Mouse (Mus musculus) adrenal gland, postnatal 25 days (tissue): ENCODE results near the gene Pfkp. TPM values are rescaled to one million over a fixed set of nuclear protein-coding genes. Genes with fewer than 3 reads are reported as not detected.

Source experiments
- DNase-seq: peaks from one replicate; pipeline ENCODE4 v3.0.0; 2021; ENCODE audit warnings: mixed read lengths
- total RNA-seq: library from RNA; stranded (reverse); gene quantifications from 2 replicates; pipeline ENCODE4 v1.2.3, GENCODE M21; 2021

Gene Pfkp
- total RNA-seq, 1 experiment from 2014 or later, result 66.5 TPM

- no peak for DNase-seq
Observed at GRCm38 (mm10) chr13:6636976-6637375, 11.6 kb downstream of the Pfkp start.

GRCm38 (mm10) chr13:6636520-6636919 lies 12.1 kb downstream of the Pfkp start:
- no peak for DNase-seq

GRCm38 (mm10) chr13:6635138-6636076 lies 13.2 kb downstream of the Pfkp start:
- no peak for DNase-seq

- DNase-seq, result no peak
Observed at GRCm38 (mm10) chr13:6634063-6634462, 14.5 kb downstream of the Pfkp start.

- DNase-seq, result no peak
Observed at GRCm38 (mm10) chr13:6633524-6633923, 15.1 kb downstream of the Pfkp start.

- DNase-seq, result no peak
Observed at GRCm38 (mm10) chr13:6632935-6633334, 15.6 kb downstream of the Pfkp start.

- no peak for DNase-seq
Observed at GRCm38 (mm10) chr13:6632513-6632912, 16.1 kb downstream of the Pfkp start.

GRCm38 (mm10) chr13:6631772-6632510 lies 16.6 kb downstream of the Pfkp start:
- DNase-seq, result no peak

GRCm38 (mm10) chr13:6630660-6631059 lies 17.9 kb downstream of the Pfkp start:
- no peak for DNase-seq

GRCm38 (mm10) chr13:6629927-6630326 lies 18.6 kb downstream of the Pfkp start:
- DNase-seq, result no peak

- DNase-seq, result no peak
Observed at GRCm38 (mm10) chr13:6628998-6629764, 19.4 kb downstream of the Pfkp start.

GRCm38 (mm10) chr13:6628261-6628660 lies 20.3 kb downstream of the Pfkp start:
- no peak for DNase-seq

GRCm38 (mm10) chr13:6627352-6627751 lies 21.2 kb downstream of the Pfkp start:
- no peak for DNase-seq

GRCm38 (mm10) chr13:6626508-6627114 lies 22.0 kb downstream of the Pfkp start:
- DNase-seq, result no peak

GRCm38 (mm10) chr13:6625942-6626341 lies 22.6 kb downstream of the Pfkp start:
- DNase-seq, result no peak

GRCm38 (mm10) chr13:6624604-6625003 lies 24.0 kb downstream of the Pfkp start:
- DNase-seq, result no peak

GRCm38 (mm10) chr13:6624121-6624520 lies 24.5 kb downstream of the Pfkp start:
- DNase-seq, result no peak

GRCm38 (mm10) chr13:6621831-6622230 lies 26.7 kb downstream of the Pfkp start:
- no peak for DNase-seq

GRCm38 (mm10) chr13:6620250-6620649 lies 28.3 kb downstream of the Pfkp start:
- no peak for DNase-seq

- DNase-seq, result no peak
Observed at GRCm38 (mm10) chr13:6618711-6619110, 29.9 kb downstream of the Pfkp start.

- no peak for DNase-seq
Observed at GRCm38 (mm10) chr13:6613690-6614445, 34.7 kb downstream of the Pfkp start.
